In genomic region chr8:64849897-64850541, GRCm38 (mm10) we compare ENCODE assay signal across 8 mouse cellular contexts. TPM values are rescaled to one million over a fixed set of nuclear protein-coding genes. Genes with fewer than 3 reads are reported as not detected.
A peak's percentile ranks its signal among the peaks of the same experiment; 100 is the strongest.
DNase-seq lines count a peak whose midpoint lies in the region; ATAC-seq and TF ChIP-seq lines count a peak whose summit lies in the region.

Klhl2 (minus strand) TSS chr8:64850017.

- no peaks in the 10 kb centered on the region for H3K9me3 ChIP-seq in embryonic facial prominence, embryonic 13.5 days
- no peaks in the 10 kb centered on the region for H3K9me3 ChIP-seq in heart, embryonic 13.5 days
- H3K9me3 ChIP-seq in liver, embryonic 16.5 days (replicated peaks; ENCODE audit: control insufficient read depth, low read length) = no peaks in the 10 kb centered on the region
- H3K9me3 ChIP-seq in neural tube, embryonic 13.5 days = no peaks in the 10 kb centered on the region

- DNase-seq in A20 (ENCODE audit: low read depth, low spot score) = peak; percentile 85
- DNase-seq in adrenal gland, postnatal 36 days = peak; percentile 88 to 94
- peak; percentile 89 for DNase-seq in kidney, postnatal 10 days

- H3K4me2 ChIP-seq in embryonic facial prominence, embryonic 13.5 days = peak within 1 kb of the TSS; percentile 88
- H3K4me2 ChIP-seq in heart, embryonic 13.5 days = peak within 1 kb of the TSS; percentile 95
- peak within 1 kb of the TSS; percentile 70 for H3K4me2 ChIP-seq in liver, embryonic 16.5 days (ENCODE audit: low read depth, low read length)
- peak within 1 kb of the TSS; percentile 72 for H3K4me2 ChIP-seq in neural tube, embryonic 13.5 days

- TF ChIP-seq CTCF in testis, adult 2 months (IDR thresholded peaks at IDR 0.05; ENCODE audit: control insufficient read depth, insufficient read depth, insufficient replicate concordance, low read depth, low read length) = no peak

- under 1% methylated on average over 38 of the region's 68 CpGs for WGBS in embryonic facial prominence, embryonic 13.5 days
- under 1% methylated on average over 32 of the region's 68 CpGs for WGBS in heart, embryonic 13.5 days
- under 1% methylated on average over 32 of the region's 68 CpGs for WGBS in liver, embryonic 16.5 days (ENCODE audit: insufficient replicate concordance)
- WGBS in neural tube, embryonic 13.5 days = under 1% methylated on average over 56 of the region's 68 CpGs

- no peaks in the 10 kb centered on the region for H3K27me3 ChIP-seq in embryonic facial prominence, embryonic 13.5 days
- no peaks in the 10 kb centered on the region for H3K27me3 ChIP-seq in heart, embryonic 13.5 days (replicated peaks)
- H3K27me3 ChIP-seq in liver, embryonic 16.5 days (ENCODE audit: control insufficient read depth, insufficient read depth, low read depth, low read length) = peaks cover 14% of the 10 kb centered on the region
- no peaks in the 10 kb centered on the region for H3K27me3 ChIP-seq in neural tube, embryonic 13.5 days
- no peaks in the 10 kb centered on the region for H3K27me3 ChIP-seq in testis, adult 2 months (ENCODE audit: control insufficient read depth, insufficient read depth, low read length)

- H3K4me1 ChIP-seq in embryonic facial prominence, embryonic 13.5 days = peaks cover 21% of the 10 kb centered on the region
- H3K4me1 ChIP-seq in heart, embryonic 13.5 days = peaks cover 32% of the 10 kb centered on the region
- no peaks in the 10 kb centered on the region; the same call in 1 of the 2 replicates for H3K4me1 ChIP-seq in liver, embryonic 16.5 days (ENCODE audit: control insufficient read depth, low read depth, low read length)
- H3K4me1 ChIP-seq in neural tube, embryonic 13.5 days (replicated peaks) = peaks cover 39% of the 10 kb centered on the region
- H3K4me1 ChIP-seq in testis, adult 2 months (ENCODE audit: control insufficient read depth, insufficient read depth, low read length) = peaks cover 12% of the 10 kb centered on the region

- H3K9ac ChIP-seq in embryonic facial prominence, embryonic 13.5 days = peak within 1 kb of the TSS; percentile 87
- H3K9ac ChIP-seq in heart, embryonic 13.5 days = peak within 1 kb of the TSS; percentile 92
- H3K9ac ChIP-seq in liver, embryonic 16.5 days (ENCODE audit: low read depth, low read length) = peak within 1 kb of the TSS; percentile 66
- peak within 1 kb of the TSS; percentile 93 for H3K9ac ChIP-seq in neural tube, embryonic 13.5 days

- H3K4me3 ChIP-seq in embryonic facial prominence, embryonic 13.5 days = peak within 1 kb of the TSS; percentile 91
- H3K4me3 ChIP-seq in heart, embryonic 13.5 days = peak within 1 kb of the TSS; percentile 95
- H3K4me3 ChIP-seq in liver, embryonic 16.5 days (ENCODE audit: low read depth, low read length) = peak within 1 kb of the TSS; percentile 71
- H3K4me3 ChIP-seq in neural tube, embryonic 13.5 days = peak within 1 kb of the TSS; percentile 84
- peak within 1 kb of the TSS; percentile 88 for H3K4me3 ChIP-seq in testis, adult 2 months (ENCODE audit: control insufficient read depth, low read depth, low read length)

- peak within 1 kb of the TSS; percentile 62 for H3K27ac ChIP-seq in embryonic facial prominence, embryonic 13.5 days
- H3K27ac ChIP-seq in heart, embryonic 13.5 days (replicated peaks) = peak within 1 kb of the TSS; percentile 74
- no peak within 1 kb of the TSS for H3K27ac ChIP-seq in liver, embryonic 16.5 days (ENCODE audit: low read length)
- peak within 1 kb of the TSS; percentile 94 for H3K27ac ChIP-seq in neural tube, embryonic 13.5 days (replicated peaks)
- H3K27ac ChIP-seq in testis, adult 2 months (ENCODE audit: control insufficient read depth, insufficient read depth, low read depth, low read length) = peak within 1 kb of the TSS; percentile 44

- H3K36me3 ChIP-seq in embryonic facial prominence, embryonic 13.5 days = no peaks in the 10 kb centered on the region
- H3K36me3 ChIP-seq in heart, embryonic 13.5 days = no peaks in the 10 kb centered on the region
- no peaks in the 10 kb centered on the region for H3K36me3 ChIP-seq in liver, embryonic 16.5 days (ENCODE audit: control insufficient read depth, insufficient read depth)
- H3K36me3 ChIP-seq in neural tube, embryonic 13.5 days = no peaks in the 10 kb centered on the region
- no peaks in the 10 kb centered on the region for H3K36me3 ChIP-seq in testis, adult 2 months (ENCODE audit: control insufficient read depth, insufficient read depth, low read length)

- TF ChIP-seq POLR2A in testis, adult 2 months (IDR thresholded peaks at IDR 0.05; ENCODE audit: control insufficient read depth, low read depth, low read length) = 0 out of 2 replicates have a peak, but pooled peaks have one; percentile 36

- ATAC-seq in embryonic facial prominence, embryonic 13.5 days (ENCODE audit: insufficient number of reproducible peaks, insufficient read depth, low FRiP score, low TSS enrichment, low read depth) = peak; percentile 79
- ATAC-seq in heart, embryonic 13.5 days (ENCODE audit: extremely low read depth, insufficient number of reproducible peaks, low FRiP score, low TSS enrichment) = peak; percentile 80
- peak; percentile 88 for ATAC-seq in liver, embryonic 16.5 days (ENCODE audit: low read depth)
- ATAC-seq in neural tube, embryonic 13.5 days (ENCODE audit: low read depth) = peak; percentile 87

RNA-seq across cellular contexts. Expression of gene Klhl2, which starts in this region (rescaled TPM):
- 10 to 100 TPM; 63.8 to 79.3 TPM for total RNA-seq in adrenal gland, postnatal 36 days (2021)
- 5.0 and 11.8 TPM in 2 replicates for polyA plus RNA-seq in embryonic facial prominence, embryonic 13.5 days (2015; fragmentation: Nextera tagmentation; extraction: Ambion mirVana)
- 5.4 and 8.6 TPM in 2 replicates for polyA plus RNA-seq in heart, embryonic 13.5 days (2015; fragmentation: Nextera tagmentation; extraction: Ambion mirVana)
- polyA plus RNA-seq in liver, embryonic 16.5 days (2015; fragmentation: Nextera tagmentation; extraction: Ambion mirVana) = 1.1 and 1.4 TPM in 2 replicates
- polyA plus RNA-seq in neural tube, embryonic 13.5 days (2015; fragmentation: Nextera tagmentation; extraction: Ambion mirVana) = 32.3 and 32.8 TPM in 2 replicates
- 2.3 and 2.5 TPM in 2 replicates for polyA plus RNA-seq in testis, adult 2 months (2012; rRNA removed)
